Mouse (Mus musculus): Measurements from ENCODE around the gene Olfr1412.

DNA sequence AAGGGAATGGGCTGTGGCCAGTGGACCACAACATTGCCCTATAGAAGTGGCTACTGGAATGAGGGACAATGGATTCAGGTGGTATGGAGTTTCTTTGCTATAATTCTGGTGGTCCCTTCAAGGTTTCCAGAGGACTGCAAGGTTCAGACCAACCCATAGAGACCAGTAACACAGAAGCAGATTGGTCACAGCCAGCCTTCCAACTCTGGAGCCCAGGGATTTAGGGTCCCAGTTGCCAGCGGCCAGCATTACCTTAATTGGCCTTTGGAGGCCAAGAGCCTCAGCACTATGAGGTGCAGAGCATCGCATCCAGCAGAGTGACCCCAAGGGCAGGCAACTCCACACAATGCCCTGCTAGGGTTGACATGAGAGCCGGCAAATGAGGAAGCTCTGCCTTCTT lies 14.6 kb upstream of the Olfr1412 start, which contains the start of gene Olfr1413:
- TF ChIP-seq CTCF (IDR thresholded peaks at IDR 0.05; ENCODE audit: borderline replicate concordance, insufficient read depth, low read depth, low read length) (no peak), POLR2A (IDR thresholded peaks at IDR 0.05; ENCODE audit: borderline replicate concordance, insufficient read depth, low read length) (no peak)
